Mouse (Mus musculus) ES-E14 (cell line): ENCODE measurements around the gene Ppp2r1b. TPM values are rescaled to one million over a fixed set of nuclear protein-coding genes. Genes with fewer than 3 reads are reported as not detected.

Experiments used
- DNase-seq: peaks from one replicate; pipeline ENCODE4 v3.0.0-alpha.2; 2013; ENCODE audit warnings: low read depth, low spot score
- H3K27ac ChIP-seq: 2 replicates; pipeline ENCODE4 v1.5.1; 2012; ENCODE audit warnings: low read depth, mild to moderate bottlenecking, low read length, moderate library complexity, mixed read lengths; ENCODE audit not compliant: poor library complexity, insufficient read depth, severe bottlenecking
- H3K36me3 ChIP-seq: 2 replicates; pipeline ENCODE4 v1.6.1; 2012; ENCODE audit warnings: mild to moderate bottlenecking, low read length, moderate library complexity, mixed read lengths; ENCODE audit not compliant: control insufficient read depth, poor library complexity, insufficient read depth, severe bottlenecking
- H3K4me1 ChIP-seq, 2 experiments: fragments of 150-350 bp in 1 of 2; sonication (generic) in 1 of 2; 2 replicates each; pipeline ENCODE4 v1.6.1; 2012; ENCODE audit warnings: low read length in 2 of 2, mild to moderate bottlenecking in 1 of 2, mixed read lengths in 1 of 2; ENCODE audit not compliant: control insufficient read depth in 2 of 2, insufficient read depth in 2 of 2, poor library complexity in 1 of 2
- H3K4me3 ChIP-seq, 2 experiments: fragments of 150-350 bp in 1 of 2; sonication (generic) in 1 of 2; 2 replicates each; pipeline ENCODE4 v1.5.1; 2012; ENCODE audit warnings: low read length in 2 of 2, low read depth in 1 of 2, mild to moderate bottlenecking in 1 of 2, mixed read lengths in 1 of 2; ENCODE audit not compliant: insufficient read depth in 1 of 2, poor library complexity in 1 of 2, severe bottlenecking in 1 of 2
- H3K9ac ChIP-seq: 2 replicates; pipeline ENCODE4 v1.6.1; 2012; ENCODE audit warnings: low read depth, mild to moderate bottlenecking, low read length, mixed read lengths; ENCODE audit not compliant: poor library complexity, insufficient read depth, severe bottlenecking
- H3K9me3 ChIP-seq: fragments of 150-350 bp; sonication (generic); 2 replicates; pipeline ENCODE4 v1.6.1; 2012; ENCODE audit warnings: low read depth, mild to moderate bottlenecking, low read length; ENCODE audit not compliant: control insufficient read depth, insufficient read depth
- CHD2 ChIP-seq: IDR thresholded peaks from 2 replicates; pipeline ENCODE4 v1.6.1; 2014; ENCODE audit warnings: mild to moderate bottlenecking, low read depth, low read length, inconsistent platforms
- HCFC1 ChIP-seq: IDR thresholded peaks from 2 replicates; pipeline ENCODE4 v1.6.1; 2012; ENCODE audit warnings: low read length, inconsistent platforms, borderline replicate concordance; ENCODE audit not compliant: insufficient read depth
- MAFK ChIP-seq: IDR thresholded peaks from 2 replicates; pipeline ENCODE4 v1.6.1; 2014; ENCODE audit warnings: mild to moderate bottlenecking, low read depth, low read length, inconsistent platforms; ENCODE audit not compliant: insufficient read depth
- ZC3H11A ChIP-seq: IDR thresholded peaks from 2 replicates; pipeline ENCODE4 v1.6.1; 2012; ENCODE audit warnings: low read depth, mild to moderate bottlenecking, inconsistent platforms, low read length, borderline replicate concordance
- ZNF384 ChIP-seq: IDR thresholded peaks from 2 replicates; pipeline ENCODE4 v1.6.1; 2012; ENCODE audit warnings: low read depth, low read length, inconsistent platforms
- in situ Hi-C, 2 experiments: fragments of 600-800 bp; cut with MboI; formaldehyde crosslinking; loops; one replicate each; pipeline ENCODE4 v1.15.1; 2025; ENCODE audit warnings: low sequenced_read_pairs in 2 of 2, inconsistent platforms in 1 of 2; ENCODE audit not compliant: unreplicated experiment in 2 of 2
- total RNA-seq: library from RNA; depleted of rRNA; stranded (reverse); fragments of 300-350 nt; gene quantifications from 2 replicates; pipeline ENCODE4 v1.2.3, GENCODE M21; 2012

Gene Ppp2r1b
- total RNA-seq, 1 experiment = 41.6 TPM

GRCm38 (mm10) chr9:50857082-50857641, 12.1 kb downstream of the Ppp2r1b start:
- in situ Hi-C loops = loop anchor here in 1 of 2 experiments (10.0 kb wide), 1 partner anchor 288 kb away; no protein-coding TSS in a partner anchor
- no peak for DNase-seq
- H3K4me1 ChIP-seq = peaks cover 0 to 3% of the 10 kb centered on the region in 2 experiments; a peak in 1 of 4 replicates
- peak overlapping the region; percentile 93 to 95 for H3K4me3 ChIP-seq
- H3K9ac ChIP-seq = peak overlapping the region; percentile 95
- no peaks in the 10 kb centered on the region for H3K9me3 ChIP-seq
- H3K36me3 ChIP-seq = peaks cover 22% of the 10 kb centered on the region
- TF ChIP-seq ZC3H11A = no peak
- TF ChIP-seq HCFC1 = no peak
- TF ChIP-seq MAFK = no peak
- TF ChIP-seq ZNF384 = no peak
- no peak overlapping the region for H3K27ac ChIP-seq

DNA sequence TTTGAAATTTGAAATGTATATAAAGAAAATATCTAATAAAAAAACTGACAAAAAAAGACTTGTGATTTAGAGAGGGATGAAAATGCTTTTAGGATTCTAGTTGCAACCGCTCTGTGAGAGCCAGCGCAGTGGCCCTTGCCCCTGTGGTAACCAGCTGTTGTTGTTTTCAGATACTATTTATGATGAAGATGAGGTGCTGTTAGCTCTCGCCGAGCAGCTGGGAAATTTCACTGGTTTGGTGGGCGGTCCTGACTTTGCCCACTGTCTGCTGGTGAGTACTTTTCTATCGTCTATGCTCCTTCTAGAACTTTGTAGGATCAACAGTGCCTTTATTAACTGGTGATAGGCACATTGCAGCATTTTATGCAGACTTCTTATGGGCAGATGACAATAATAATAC, 13.6 kb downstream of the Ppp2r1b start:
- TF ChIP-seq ZC3H11A = no peak
- in situ Hi-C loops = loop anchor here in 1 of 2 experiments (10.0 kb wide), 1 partner anchor 286 kb away; no protein-coding TSS in a partner anchor
- peaks cover 0 to 3% of the 10 kb centered on the region in 2 experiments; a peak in 1 of 4 replicates for H3K4me1 ChIP-seq
- H3K4me3 ChIP-seq = no peak overlapping the region
- no peaks in the 10 kb centered on the region for H3K9me3 ChIP-seq
- no peak overlapping the region for H3K27ac ChIP-seq
- no peak for DNase-seq
- peaks cover 26% of the 10 kb centered on the region for H3K36me3 ChIP-seq
- no peak overlapping the region for H3K9ac ChIP-seq

DNA sequence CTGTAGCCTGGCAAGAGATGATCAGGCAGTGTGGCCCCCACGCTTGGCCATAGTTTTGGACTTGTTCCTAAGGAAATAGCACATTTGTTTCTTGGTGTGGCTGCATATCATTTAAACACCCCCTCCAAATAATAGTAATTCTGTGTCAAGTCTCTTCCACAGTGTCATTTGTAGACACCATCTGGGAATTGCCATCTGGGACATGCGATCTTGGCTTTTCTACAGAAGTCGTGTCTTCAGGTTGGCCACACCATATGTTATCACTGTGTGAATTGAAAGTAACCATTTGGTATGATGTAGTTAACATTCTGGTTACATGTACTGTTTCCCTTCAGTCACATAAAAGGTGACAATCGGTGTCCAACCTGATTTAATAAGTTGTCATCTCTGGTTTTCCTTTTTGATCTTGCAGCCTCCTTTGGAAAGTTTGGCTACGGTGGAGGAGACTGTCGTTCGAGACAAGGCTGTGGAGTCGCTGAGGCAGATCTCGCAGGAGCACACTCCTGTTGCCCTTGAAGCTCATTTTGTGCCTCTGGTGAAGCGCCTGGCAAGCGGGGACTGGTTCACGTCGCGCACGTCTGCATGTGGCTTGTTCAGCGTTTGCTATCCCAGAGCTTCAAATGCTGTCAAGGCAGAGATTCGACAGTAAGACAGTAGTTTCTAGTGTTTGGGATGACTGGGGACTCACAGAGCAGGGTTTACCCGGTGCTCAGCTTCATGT, 16.2 kb downstream of the Ppp2r1b start:
- Histone ChIP-seq H3K9me3 (no peaks in the 10 kb centered on the region), H3K27ac (no peak overlapping the region), H3K4me1 (no peaks in the 10 kb centered on the region), H3K36me3 (peaks cover 32% of the 10 kb centered on the region), H3K4me3 (no peak overlapping the region), H3K9ac (no peak overlapping the region)
- no peak for TF ChIP-seq ZC3H11A
- TF ChIP-seq CHD2 = no peak
- TF ChIP-seq ZNF384 = no peak
- no peak for TF ChIP-seq MAFK
- no peak for TF ChIP-seq HCFC1
- in situ Hi-C loops = loop anchor here in 1 of 2 experiments (10.0 kb wide), 1 partner anchor 144 kb away; the partner anchor contains the start of gene Sik2
- DNase-seq = no peak

DNA sequence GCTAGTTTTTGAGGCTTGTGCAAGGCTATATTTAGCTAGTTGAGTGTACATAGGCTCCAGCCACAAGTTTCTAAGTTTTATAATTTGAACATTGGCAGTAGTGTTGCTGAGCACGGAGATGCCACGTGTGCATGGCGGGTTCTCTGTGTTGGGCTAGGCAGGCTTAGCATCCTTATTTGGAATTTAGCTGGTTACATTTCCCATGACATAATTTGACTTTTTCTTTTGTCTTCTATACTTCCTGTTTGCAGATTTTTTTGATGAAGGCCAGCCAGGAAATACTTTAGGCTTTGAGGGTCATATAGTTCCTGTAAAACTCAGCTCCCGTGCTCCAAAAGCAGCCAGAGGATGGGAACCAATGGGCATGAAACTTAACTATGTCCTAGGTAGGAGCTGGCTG, 18.7 kb downstream of the Ppp2r1b start:
- Histone ChIP-seq H3K4me1 (no peaks in the 10 kb centered on the region), H3K36me3 (peaks cover 46% of the 10 kb centered on the region), H3K4me3 (no peak overlapping the region), H3K27ac (no peak overlapping the region), H3K9me3 (no peaks in the 10 kb centered on the region), H3K9ac (no peak overlapping the region)
- no peak for DNase-seq
- in situ Hi-C loops = loop anchor here in 1 of 2 experiments (10.0 kb wide), 1 partner anchor 141 kb away; the partner anchor contains the start of gene Sik2
- TF ChIP-seq ZNF384 = no peak
- no peak for TF ChIP-seq CHD2
- TF ChIP-seq HCFC1 = no peak
- no peak for TF ChIP-seq MAFK
- TF ChIP-seq ZC3H11A = no peak

GRCm38 (mm10) chr9:50864877-50865276, 19.8 kb downstream of the Ppp2r1b start:
- Histone ChIP-seq H3K4me3 (no peak overlapping the region), H3K4me1 (no peaks in the 10 kb centered on the region), H3K27ac (no peak overlapping the region), H3K9ac (no peak overlapping the region), H3K36me3 (peaks cover 42% of the 10 kb centered on the region), H3K9me3 (no peaks in the 10 kb centered on the region)
- TF ChIP-seq ZNF384 (no peak), ZC3H11A (no peak), MAFK (no peak), CHD2 (no peak), HCFC1 (no peak)
- in situ Hi-C loops = loop anchor here in 1 of 2 experiments (10.0 kb wide), 1 partner anchor 140 kb away; the partner anchor contains the start of gene Sik2
- no peak for DNase-seq
